Comparison of ENCODE assay signal across 8 mouse cellular contexts in the genomic region with DNA sequence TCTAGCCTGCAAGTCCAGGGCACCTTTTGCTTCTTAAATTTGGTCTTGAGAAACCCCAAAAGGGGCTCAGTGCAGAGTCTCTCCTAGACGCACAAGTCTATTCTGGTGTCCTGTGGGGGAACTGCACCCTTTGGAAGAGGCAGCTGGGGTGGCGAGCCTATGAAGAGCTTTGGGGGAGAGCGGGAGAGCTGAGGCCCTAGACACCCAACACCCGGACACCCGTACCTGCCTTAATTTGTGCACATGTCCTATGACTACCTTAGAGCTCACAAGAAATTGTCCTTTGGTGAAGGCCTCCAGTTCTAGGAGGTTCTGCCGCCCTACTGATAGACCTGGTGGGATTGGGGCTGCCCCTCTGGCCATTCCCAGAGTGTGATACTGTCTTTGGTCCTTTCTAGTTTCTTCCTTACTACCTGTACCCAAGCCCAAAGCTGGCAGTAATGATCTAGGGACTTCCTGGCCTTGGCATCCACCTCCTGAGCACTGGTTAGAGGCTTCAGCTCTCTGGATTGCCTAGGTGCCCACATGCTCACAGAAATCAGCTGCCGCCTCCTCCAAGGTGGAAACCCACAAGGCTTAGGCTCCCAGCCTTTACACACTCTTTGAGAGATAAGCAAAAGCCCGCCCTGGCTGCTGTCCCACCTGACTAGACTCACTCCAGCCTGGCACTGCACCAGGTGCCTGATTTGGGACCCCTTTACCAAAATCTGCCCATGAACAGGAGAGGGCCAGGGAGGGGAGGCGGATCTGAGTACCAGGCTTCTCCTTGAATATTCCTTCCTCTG. TPM values are rescaled to one million over a fixed set of nuclear protein-coding genes. Genes with fewer than 3 reads are reported as not detected.
DNase-seq lines count a peak whose midpoint lies in the region; ATAC-seq and TF ChIP-seq lines count a peak whose summit lies in the region.

No protein-coding gene starts in this region.

- H3K4me3 ChIP-seq in left cerebral cortex, adult 2 months, result peak overlapping the region; percentile 62
- H3K4me3 ChIP-seq in cortical plate, adult 2 months (ENCODE audit: insufficient read depth, low read length), result peak overlapping the region; percentile 46
- peak overlapping the region; percentile 76 for H3K4me3 ChIP-seq in hindbrain, embryonic 16.5 days (ENCODE audit: low read length)
- peak overlapping the region; percentile 81 for H3K4me3 ChIP-seq in olfactory bulb, adult 2 months (ENCODE audit: insufficient read depth, low read depth, low read length)
- no peak overlapping the region for H3K4me3 ChIP-seq in thymus, adult 2 months (ENCODE audit: control insufficient read depth, insufficient read depth, low read length)

- H3K27me3 ChIP-seq in hindbrain, embryonic 16.5 days (replicated peaks; ENCODE audit: control insufficient read depth, insufficient read depth, low read length), result peaks cover 20% of the 10 kb centered on the region
- no peaks in the 10 kb centered on the region; the same call in 1 of the 2 replicates for H3K27me3 ChIP-seq in thymus, adult 2 months (ENCODE audit: control insufficient read depth, insufficient read depth, low read length)

- peak overlapping the region; percentile 83 for H3K4me2 ChIP-seq in hindbrain, embryonic 16.5 days (ENCODE audit: low read length)

- H3K9me3 ChIP-seq in hindbrain, embryonic 16.5 days (ENCODE audit: control insufficient read depth, low read length), result no peaks in the 10 kb centered on the region

- TF ChIP-seq POLR2A in cortical plate, adult 2 months (IDR thresholded peaks at IDR 0.05; ENCODE audit: extremely low read depth, insufficient read depth, low read length), result no peak
- TF ChIP-seq POLR2A in olfactory bulb, adult 2 months (IDR thresholded peaks at IDR 0.05; ENCODE audit: insufficient read depth, low read depth, low read length), result no peak
- no peak for TF ChIP-seq POLR2A in thymus, adult 2 months (IDR thresholded peaks at IDR 0.05; ENCODE audit: control insufficient read depth, extremely low read depth, insufficient read depth, low read length, poor library complexity)

- intact Hi-C loops in left cerebral cortex, adult 2 months (cut with DNase I), result no loop called here
- intact Hi-C loops in left cerebral cortex, postnatal 10 days (cut with DNase I), result no loop called here

- no peak; the same call in 1 of the 2 replicates for TF ChIP-seq CTCF in left cerebral cortex, adult 2 months (IDR thresholded peaks at IDR 0.05)
- TF ChIP-seq CTCF in cortical plate, adult 2 months (IDR thresholded peaks at IDR 0.05; ENCODE audit: extremely low read depth, insufficient read depth, low read length), result no peak
- no peak for TF ChIP-seq CTCF in olfactory bulb, adult 2 months (IDR thresholded peaks at IDR 0.05; ENCODE audit: insufficient read depth, low read depth, low read length)
- no peak for TF ChIP-seq CTCF in thymus, adult 2 months (IDR thresholded peaks at IDR 0.05; ENCODE audit: borderline replicate concordance, control insufficient read depth, extremely low read depth, insufficient read depth, low read length, poor library complexity)

- no peak for DNase-seq in left cerebral cortex, adult 2 months (ENCODE audit: extremely low spot score in 1 of 2, low spot score in 2 of 2)
- DNase-seq in left cerebral cortex, postnatal 10 days (ENCODE audit: extremely low spot score in 1 of 2, low spot score in 2 of 2), result no peak
- DNase-seq in adipocyte (ENCODE audit: low spot score), result no peak
- no peak for DNase-seq in thymus, adult 2 months

- no peak overlapping the region for H3K27ac ChIP-seq in left cerebral cortex, adult 2 months
- H3K27ac ChIP-seq in cortical plate, adult 2 months (ENCODE audit: insufficient read depth, low read length), result no peak overlapping the region
- H3K27ac ChIP-seq in hindbrain, embryonic 16.5 days (ENCODE audit: low read depth, low read length), result no peak overlapping the region
- no peak overlapping the region for H3K27ac ChIP-seq in olfactory bulb, adult 2 months (ENCODE audit: insufficient read depth, low read depth, low read length)
- no peak overlapping the region for H3K27ac ChIP-seq in thymus, adult 2 months (ENCODE audit: control insufficient read depth, insufficient read depth, low read length)

- H3K4me1 ChIP-seq in cortical plate, adult 2 months (ENCODE audit: control insufficient read depth, insufficient read depth, low read length), result no peaks in the 10 kb centered on the region
- peaks cover 37% of the 10 kb centered on the region for H3K4me1 ChIP-seq in hindbrain, embryonic 16.5 days (ENCODE audit: control insufficient read depth, insufficient read depth, low read depth, low read length)
- H3K4me1 ChIP-seq in olfactory bulb, adult 2 months (ENCODE audit: control insufficient read depth, insufficient read depth, low read length), result peaks cover 47% of the 10 kb centered on the region
- no peaks in the 10 kb centered on the region for H3K4me1 ChIP-seq in thymus, adult 2 months (replicated peaks; ENCODE audit: control insufficient read depth, insufficient read depth, low read length)

- H3K36me3 ChIP-seq in hindbrain, embryonic 16.5 days (ENCODE audit: control insufficient read depth, insufficient read depth, low read length), result no peaks in the 10 kb centered on the region
- no peaks in the 10 kb centered on the region for H3K36me3 ChIP-seq in thymus, adult 2 months (ENCODE audit: control insufficient read depth, insufficient read depth, low read length)

- 52% methylated on average over 9 of the region's 9 CpGs for WGBS in hindbrain, embryonic 16.5 days
- 72% methylated on average over 9 of the region's 9 CpGs for WGBS in olfactory bulb, adult 2 months
- 61% methylated on average over 9 of the region's 9 CpGs for WGBS in thymus, adult 2 months

- H3K9ac ChIP-seq in hindbrain, embryonic 16.5 days (ENCODE audit: low read depth, low read length), result peak overlapping the region; percentile 81

- ATAC-seq in hindbrain, embryonic 16.5 days, result no peak
- no peak for ATAC-seq in erythroid progenitor cell, adult 5-6 weeks (replicated peaks; ENCODE audit: low FRiP score, poor library complexity, severe bottlenecking)

RNA-seq across cellular contexts. Expression of a gene that starts 1.2 kb away (rescaled TPM):
- total RNA-seq in left cerebral cortex, adult 2 months (2021), result 10 to 100 TPM; 19.0 to 19.2 TPM
- total RNA-seq in left cerebral cortex, postnatal 10 days (2021), result 1 to 10 TPM; 8.2 to 8.3 TPM
- polyA plus RNA-seq in cortical plate, adult 2 months (2012; rRNA removed), result 11.6 and 12.8 TPM in 2 replicates
- polyA plus RNA-seq in hindbrain, embryonic 16.5 days (2015; fragmentation: Nextera tagmentation; extraction: Ambion mirVana), result 4.2 and 4.3 TPM in 2 replicates
- polyA plus RNA-seq in olfactory bulb, adult 2 months (2012; ENCODE audit: insufficient read depth, insufficient read length, low replicate concordance, missing spikeins), result not detected in 2 replicates
- polyA plus RNA-seq in thymus, adult 2 months (2012; rRNA removed), result 0.51 and 1.8 TPM in 2 replicates
- not detected in 2 replicates for total RNA-seq in erythroid progenitor cell, adult 5-6 weeks (2015; ENCODE audit: low replicate concordance)
- not detected in 2 replicates for total RNA-seq in erythroid progenitor cell, adult 5-6 weeks (2017; ENCODE audit: low replicate concordance)
